In genomic region chr8:24383130-24383962, GRCm38 (mm10) we compare ENCODE assay signal across 22 mouse cellular contexts.
DNase-seq lines count a peak whose midpoint lies in the region; ATAC-seq lines count a peak whose summit lies in the region.
"Had no signal": no experiment of that assay in that cellular context is flagged by ENCODE, and none has a peak within 500 bp of the region (broad histone marks: within the 10 kb centered on the region; RNA-seq: fewer than 3 reads in every experiment).

No protein-coding gene starts in this region.

- H3K4me2 ChIP-seq in embryonic facial prominence, embryonic 12.5 days (replicated peaks), result no peak overlapping the region
- no peak overlapping the region for H3K4me2 ChIP-seq in hindbrain, embryonic 16.5 days (ENCODE audit: low read length)
- H3K4me2 ChIP-seq: embryonic facial prominence, embryonic 13.5 days; liver, embryonic 12.5 days had no signal

- 70% methylated on average over 14 of the region's 14 CpGs for WGBS in embryonic facial prominence, embryonic 12.5 days
- 84% methylated on average over 14 of the region's 14 CpGs for WGBS in embryonic facial prominence, embryonic 10.5 days
- WGBS in hindbrain, embryonic 16.5 days, result 62% methylated on average over 14 of the region's 14 CpGs
- WGBS in hindbrain, embryonic 10.5 days, result 84% methylated on average over 14 of the region's 14 CpGs

- H3K27me3 ChIP-seq in embryonic facial prominence, embryonic 12.5 days, result no peaks in the 10 kb centered on the region
- no peaks in the 10 kb centered on the region for H3K27me3 ChIP-seq in embryonic facial prominence, embryonic 10.5 days (replicated peaks; ENCODE audit: low read depth, poor library complexity, severe bottlenecking)
- H3K27me3 ChIP-seq in hindbrain, embryonic 16.5 days (replicated peaks; ENCODE audit: control insufficient read depth, insufficient read depth, low read length), result no peaks in the 10 kb centered on the region
- no peaks in the 10 kb centered on the region for H3K27me3 ChIP-seq in hindbrain, embryonic 10.5 days (ENCODE audit: insufficient read depth, poor library complexity, severe bottlenecking)
- H3K27me3 ChIP-seq: embryonic facial prominence, embryonic 13.5 days; liver, embryonic 12.5 days had no signal

- 0 out of 2 replicates have a peak, but pooled peaks have one; percentile 47 for ATAC-seq in embryonic facial prominence, embryonic 12.5 days (ENCODE audit: insufficient number of reproducible peaks, insufficient read depth, low FRiP score, low TSS enrichment)
- ATAC-seq in hindbrain, embryonic 16.5 days, result peak; percentile 45; the same call in 1 of the 2 replicates
- ATAC-seq: activated CD4-positive, CD25-positive, alpha-beta regulatory T cell, adult 4 months; hindbrain, postnatal 0 days; liver, embryonic 12.5 days; midbrain, embryonic 16.5 days had no signal

- no peaks in the 10 kb centered on the region for H3K9me3 ChIP-seq in embryonic facial prominence, embryonic 12.5 days
- H3K9me3 ChIP-seq in embryonic facial prominence, embryonic 10.5 days, result no peaks in the 10 kb centered on the region
- no peaks in the 10 kb centered on the region; the same call in 1 of the 2 replicates for H3K9me3 ChIP-seq in hindbrain, embryonic 16.5 days (ENCODE audit: control insufficient read depth, low read length)
- no peaks in the 10 kb centered on the region for H3K9me3 ChIP-seq in hindbrain, embryonic 10.5 days
- H3K9me3 ChIP-seq: embryonic facial prominence, embryonic 13.5 days; heart, embryonic 10.5 days; liver, embryonic 12.5 days had no signal

- peaks cover 16% of the 10 kb centered on the region for H3K4me1 ChIP-seq in embryonic facial prominence, embryonic 12.5 days
- peaks cover 21% of the 10 kb centered on the region for H3K4me1 ChIP-seq in embryonic facial prominence, embryonic 10.5 days
- no peaks in the 10 kb centered on the region for H3K4me1 ChIP-seq in hindbrain, embryonic 16.5 days (ENCODE audit: control insufficient read depth, insufficient read depth, low read depth, low read length)
- H3K4me1 ChIP-seq in hindbrain, embryonic 10.5 days (replicated peaks), result 0 out of 2 replicates have a peak, but pooled peaks cover 4% of the 10 kb centered on the region
- H3K4me1 ChIP-seq: liver, embryonic 12.5 days had no signal

- H3K27ac ChIP-seq in embryonic facial prominence, embryonic 12.5 days, result no peak overlapping the region
- no peak overlapping the region for H3K27ac ChIP-seq in embryonic facial prominence, embryonic 10.5 days (replicated peaks)
- H3K27ac ChIP-seq in hindbrain, embryonic 16.5 days (ENCODE audit: low read depth, low read length), result no peak overlapping the region
- no peak overlapping the region for H3K27ac ChIP-seq in hindbrain, embryonic 10.5 days
- H3K27ac ChIP-seq: embryonic facial prominence, embryonic 13.5 days; heart, embryonic 10.5 days; hindbrain, postnatal 0 days; liver, embryonic 12.5 days had no signal

- no peaks in the 10 kb centered on the region for H3K36me3 ChIP-seq in embryonic facial prominence, embryonic 12.5 days
- no peaks in the 10 kb centered on the region for H3K36me3 ChIP-seq in embryonic facial prominence, embryonic 10.5 days (replicated peaks)
- no peaks in the 10 kb centered on the region for H3K36me3 ChIP-seq in hindbrain, embryonic 16.5 days (ENCODE audit: control insufficient read depth, insufficient read depth, low read length)
- H3K36me3 ChIP-seq in hindbrain, embryonic 10.5 days, result no peaks in the 10 kb centered on the region
- H3K36me3 ChIP-seq: embryonic facial prominence, embryonic 13.5 days; heart, embryonic 10.5 days; liver, embryonic 12.5 days had no signal

- no peak overlapping the region for H3K4me3 ChIP-seq in embryonic facial prominence, embryonic 12.5 days
- H3K4me3 ChIP-seq in embryonic facial prominence, embryonic 10.5 days, result no peak overlapping the region
- H3K4me3 ChIP-seq in hindbrain, embryonic 16.5 days (ENCODE audit: low read length), result no peak overlapping the region
- H3K4me3 ChIP-seq in hindbrain, embryonic 10.5 days, result no peak overlapping the region
- H3K4me3 ChIP-seq: embryonic facial prominence, embryonic 13.5 days; heart, embryonic 10.5 days; liver, embryonic 12.5 days had no signal

- no peak for DNase-seq in embryonic facial prominence, embryonic 10.5 days (ENCODE audit: low spot score)
- no peak for DNase-seq in hindbrain, embryonic 10.5 days (ENCODE audit: low spot score)
- peak; percentile 7 for DNase-seq in retina, postnatal 1 day
- no peak for DNase-seq in retina, embryonic 14.5 days (ENCODE audit: low spot score)
- DNase-seq in layer of hippocampus, adult 11-12 months (ENCODE audit: low spot score), result no peak
- no peak for DNase-seq in lung, postnatal 10 days
- DNase-seq: adrenal gland, postnatal 10 days; cerebellum, adult 9-11 months; gastrocnemius, postnatal 25 days; heart, postnatal 10 days; kidney, postnatal 14 days; lung, adult 2 months; lung, postnatal 4 days; thymus, postnatal 14 days had no signal

- no peak overlapping the region for H3K9ac ChIP-seq in embryonic facial prominence, embryonic 12.5 days
- no peak overlapping the region for H3K9ac ChIP-seq in hindbrain, embryonic 16.5 days (ENCODE audit: low read depth, low read length)
- H3K9ac ChIP-seq: embryonic facial prominence, embryonic 13.5 days; liver, embryonic 12.5 days had no signal
